Mouse (Mus musculus) yolk sac, embryonic 10.5 days (tissue): ENCODE data around the gene Prkag2.
"Not testable (repeated sequence)": the region's sequence is repeated elsewhere in the genome, so short reads cannot be mapped to it uniquely, and the experiment has no call there.

Experiments used
- DNase-seq: peaks from one replicate; pipeline ENCODE4 v3.0.0-alpha.2; 2017; ENCODE audit warnings: low spot score

The Prkag2 gene

GRCm38 (mm10) chr5:24869796-24870289, 230.6 kb downstream of the Prkag2 start:
- no peak for DNase-seq

GRCm38 (mm10) chr5:24863804-24864203, 236.6 kb downstream of the Prkag2 start:
- DNase-seq: no peak

- no peak for DNase-seq
These were observed 239.0 kb downstream of the Prkag2 start for GRCm38 (mm10) chr5:24861449-24861930.

- no peak for DNase-seq
These were observed 239.6 kb downstream of the Prkag2 start for GRCm38 (mm10) chr5:24860635-24861448.

GRCm38 (mm10) chr5:24859771-24860540, 240.5 kb downstream of the Prkag2 start:
- DNase-seq: no peak

- no peak for DNase-seq
These were observed 245.4 kb downstream of the Prkag2 start for GRCm38 (mm10) chr5:24854827-24855600.

GRCm38 (mm10) chr5:24854256-24854655, 246.2 kb downstream of the Prkag2 start:
- no peak for DNase-seq

- not testable (repeated sequence) for DNase-seq
These were observed 252.2 kb downstream of the Prkag2 start for GRCm38 (mm10) chr5:24848261-24848660.

GRCm38 (mm10) chr5:24843841-24844240, 256.6 kb downstream of the Prkag2 start:
- no peak for DNase-seq

GRCm38 (mm10) chr5:24843103-24843475, 257.4 kb downstream of the Prkag2 start:
- DNase-seq: no peak

- DNase-seq: peak; percentile 100
These were observed 258.0 kb downstream of the Prkag2 start, which contains the start of gene Rheb for GRCm38 (mm10) chr5:24842274-24843102. Gene Rheb, minus strand, starts transcription at chr5:24842624.

- DNase-seq: no peak
These were observed 258.7 kb downstream of the Prkag2 start for GRCm38 (mm10) chr5:24841662-24842273.

GRCm38 (mm10) chr5:24840975-24841431, 259.4 kb downstream of the Prkag2 start:
- no peak for DNase-seq

- no peak for DNase-seq
These were observed 266.0 kb downstream of the Prkag2 start for GRCm38 (mm10) chr5:24834491-24834890.

- DNase-seq: no peak
These were observed 268.5 kb downstream of the Prkag2 start for GRCm38 (mm10) chr5:24831912-24832311.

- DNase-seq: no peak
These were observed 272.0 kb downstream of the Prkag2 start for GRCm38 (mm10) chr5:24828446-24828845.

GRCm38 (mm10) chr5:24827173-24827572, 273.3 kb downstream of the Prkag2 start:
- no peak for DNase-seq

GRCm38 (mm10) chr5:24826056-24826770, 274.2 kb downstream of the Prkag2 start:
- no peak for DNase-seq

- DNase-seq: no peak
These were observed 274.9 kb downstream of the Prkag2 start for GRCm38 (mm10) chr5:24825365-24826055.
